In the genomic region with DNA sequence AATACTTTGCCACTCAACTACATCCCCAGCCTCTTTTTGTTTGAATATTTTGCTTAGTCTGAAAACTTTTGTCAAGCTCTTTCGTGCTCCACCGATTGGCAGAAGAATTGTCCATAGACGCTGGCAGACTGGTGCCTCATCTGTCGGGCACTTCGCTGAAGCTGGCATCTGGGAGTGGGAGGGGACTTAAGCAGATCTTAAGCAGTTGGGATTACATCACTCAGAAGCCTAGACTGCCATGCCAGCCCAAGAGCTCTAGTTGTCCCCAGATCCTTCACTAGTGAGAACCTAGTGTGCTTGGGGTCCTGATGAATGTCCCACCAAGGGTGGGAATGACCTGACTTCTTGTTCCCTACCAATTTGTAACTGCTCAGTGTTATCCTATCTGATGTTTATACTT, we compare ENCODE assay signal across 9 mouse cellular contexts.
A peak's percentile ranks its signal among the peaks of the same experiment; 100 is the strongest.
DNase-seq lines count a peak whose midpoint lies in the region; ATAC-seq and TF ChIP-seq lines count a peak whose summit lies in the region.
"Had no signal": no experiment of that assay in that cellular context is flagged by ENCODE, and none has a peak within 500 bp of the region (broad histone marks: within the 10 kb centered on the region; RNA-seq: fewer than 3 reads in every experiment).

No protein-coding gene starts in this region.

- H3K4me1 ChIP-seq in cortical plate, adult 2 months (ENCODE audit: control insufficient read depth, insufficient read depth, low read length), result peaks cover 1% of the 10 kb centered on the region
- peaks cover 79% of the 10 kb centered on the region for H3K4me1 ChIP-seq in forebrain, embryonic 15.5 days
- peaks cover 59% of the 10 kb centered on the region for H3K4me1 ChIP-seq in neural tube, embryonic 15.5 days

- no peaks in the 10 kb centered on the region for H3K36me3 ChIP-seq in forebrain, embryonic 15.5 days
- H3K36me3 ChIP-seq in neural tube, embryonic 15.5 days, result no peaks in the 10 kb centered on the region

- no peaks in the 10 kb centered on the region for H3K27me3 ChIP-seq in forebrain, embryonic 15.5 days
- H3K27me3 ChIP-seq in neural tube, embryonic 15.5 days (replicated peaks), result no peaks in the 10 kb centered on the region
- H3K27me3 ChIP-seq: limb, embryonic 15.5 days had no signal

- 13% methylated on average over 5 of the region's 5 CpGs for WGBS in forebrain, embryonic 15.5 days
- 44% methylated on average over 5 of the region's 5 CpGs for WGBS in neural tube, embryonic 15.5 days

- intact Hi-C loops in left cerebral cortex, postnatal 36 days (cut with DNase I), result no loop called here

- no peak overlapping the region for H3K9ac ChIP-seq in forebrain, embryonic 15.5 days (replicated peaks)
- no peak overlapping the region for H3K9ac ChIP-seq in neural tube, embryonic 15.5 days (replicated peaks)
- H3K9ac ChIP-seq: limb, embryonic 15.5 days had no signal

- peak; percentile 27; the same call in 1 of the 2 replicates for ATAC-seq in forebrain, embryonic 15.5 days (replicated peaks)
- ATAC-seq in neural tube, embryonic 15.5 days (ENCODE audit: low FRiP score), result no peak

- no peak overlapping the region for H3K4me3 ChIP-seq in cortical plate, adult 2 months (ENCODE audit: insufficient read depth, low read length)
- peak overlapping the region; percentile 33; the same call in 1 of the 2 replicates for H3K4me3 ChIP-seq in forebrain, embryonic 15.5 days
- H3K4me3 ChIP-seq in neural tube, embryonic 15.5 days (replicated peaks), result no peak overlapping the region
- H3K4me3 ChIP-seq: limb, embryonic 15.5 days had no signal

- DNase-seq in left cerebral cortex, postnatal 36 days (ENCODE audit: low spot score in 2 of 2), result peak; percentile 36 to 40
- DNase-seq in gastrocnemius, postnatal 10 days, result no peak
- no peak for DNase-seq in c-Kit-positive CD71-positive TER-119-positive erythroid progenitor cells, embryonic 14.5 days (ENCODE audit: low spot score)
- no peak for DNase-seq in spleen, postnatal 4 days (ENCODE audit: low spot score in 2 of 2)
- DNase-seq: cerebellum, adult 11-12 months had no signal

- H3K27ac ChIP-seq in cortical plate, adult 2 months (ENCODE audit: insufficient read depth, low read length), result peak overlapping the region; percentile 36; the same call in 1 of the 2 replicates
- peak overlapping the region; percentile 92 for H3K27ac ChIP-seq in forebrain, embryonic 15.5 days (replicated peaks)
- 0 out of 2 replicates have a peak overlapping the region, but pooled peaks have one; percentile 18 for H3K27ac ChIP-seq in neural tube, embryonic 15.5 days (replicated peaks)
- H3K27ac ChIP-seq: limb, embryonic 15.5 days had no signal

- peak overlapping the region; percentile 51 for H3K4me2 ChIP-seq in forebrain, embryonic 15.5 days (replicated peaks)
- H3K4me2 ChIP-seq in neural tube, embryonic 15.5 days, result no peak overlapping the region
- H3K4me2 ChIP-seq: limb, embryonic 15.5 days had no signal

- TF ChIP-seq POLR2A in cortical plate, adult 2 months (IDR thresholded peaks at IDR 0.05; ENCODE audit: extremely low read depth, insufficient read depth, low read length), result 0 out of 2 replicates have a peak, but pooled peaks have one; percentile 22

- TF ChIP-seq CTCF in cortical plate, adult 2 months (IDR thresholded peaks at IDR 0.05; ENCODE audit: extremely low read depth, insufficient read depth, low read length), result no peak

- no peaks in the 10 kb centered on the region for H3K9me3 ChIP-seq in forebrain, embryonic 15.5 days
- no peaks in the 10 kb centered on the region for H3K9me3 ChIP-seq in neural tube, embryonic 15.5 days (replicated peaks)
- H3K9me3 ChIP-seq: limb, embryonic 15.5 days had no signal

Comparison
In these comparisons a context has a peak if more than half of its experiments do, and no peak if none do; other contexts are left out.
1. H3K27ac ChIP-seq: peak in every context shown above with its lines; median percentile 92 in forebrain, embryonic 15.5 days; 36 in cortical plate, adult 2 months; 18 in neural tube, embryonic 15.5 days.
2. DNase-seq: peak in left cerebral cortex, postnatal 36 days (2 of 2); none in gastrocnemius, postnatal 10 days (single experiment), c-Kit-positive CD71-positive TER-119-positive erythroid progenitor cells, embryonic 14.5 days (single experiment) and spleen, postnatal 4 days (0 of 2).